Mouse (Mus musculus) CH12.LX (cell line): ENCODE results near the gene 3110009E18Rik.

Experiments
- BHLHE40 ChIP-seq: IDR thresholded peaks from 2 replicates; pipeline ENCODE4 v1.6.1; 2011; ENCODE audit warnings: mild to moderate bottlenecking, low read depth, low read length, improper control_type of control experiment
- CTCF ChIP-seq, 2 experiments: IDR thresholded peaks in 1 of 2; conservative IDR thresholded peaks in 1 of 2; 2 replicates each; pipeline ENCODE4 v1.5.1; 2011 to 2012; ENCODE audit warnings: low read depth in 2 of 2, low read length in 2 of 2, improper control_type of control experiment in 1 of 2, inconsistent platforms in 1 of 2, mild to moderate bottlenecking in 1 of 2, moderate library complexity in 1 of 2
- E2F4 ChIP-seq: IDR thresholded peaks from 2 replicates; pipeline ENCODE4 v1.6.1; 2011; ENCODE audit warnings: low read depth, low read length, improper control_type of control experiment; ENCODE audit not compliant: insufficient replicate concordance
- ELF1 ChIP-seq: IDR thresholded peaks from 2 replicates; pipeline ENCODE4 v1.6.1; 2014; ENCODE audit warnings: low read depth, mild to moderate bottlenecking, inconsistent platforms, low read length, improper control_type of control experiment
- EP300 ChIP-seq: IDR thresholded peaks from 2 replicates; pipeline ENCODE4 v1.6.1; 2011; ENCODE audit warnings: low read length, improper control_type of control experiment
- NELFE ChIP-seq: IDR thresholded peaks from 2 replicates; pipeline ENCODE4 v1.6.1; 2011; ENCODE audit warnings: low read depth, low read length, improper control_type of control experiment
- PAX5 ChIP-seq: IDR thresholded peaks from 2 replicates; pipeline ENCODE4 v1.6.1; 2012; ENCODE audit warnings: low read length, inconsistent platforms, mixed read lengths
- POLR2A ChIP-seq: IDR thresholded peaks from 2 replicates; pipeline ENCODE4 v1.6.1; 2011; ENCODE audit warnings: low read depth, mild to moderate bottlenecking, improper control_type of control experiment, low read length
- RAD21 ChIP-seq: IDR thresholded peaks from 2 replicates; pipeline ENCODE4 v1.6.1; 2011; ENCODE audit warnings: low read depth, mild to moderate bottlenecking, low read length, improper control_type of control experiment, moderate library complexity
- RCOR1 ChIP-seq: conservative IDR thresholded peaks from 2 replicates; pipeline ENCODE4 v1.6.1; 2012; ENCODE audit warnings: low read depth, mild to moderate bottlenecking, inconsistent platforms, low read length, improper control_type of control experiment
- SIN3A ChIP-seq: IDR thresholded peaks from 2 replicates; pipeline ENCODE4 v1.6.1; 2012; ENCODE audit warnings: low read length, improper control_type of control experiment, inconsistent platforms
- USF1 ChIP-seq: IDR thresholded peaks from 2 replicates; pipeline ENCODE4 v1.6.1; 2014; ENCODE audit warnings: low read depth, mild to moderate bottlenecking, inconsistent platforms, low read length, improper control_type of control experiment
- ZNF384 ChIP-seq: IDR thresholded peaks from 2 replicates; pipeline ENCODE4 v1.6.1; 2012; ENCODE audit warnings: low read depth, low read length, improper control_type of control experiment, inconsistent platforms

GRCm38 (mm10) chr1:120186655-120187054 is 65.7 kb downstream of the 3110009E18Rik start:
- no peak for TF ChIP-seq RAD21
- TF ChIP-seq USF1, result no peak
- no peak for TF ChIP-seq RCOR1
- no peak for TF ChIP-seq PAX5
- no peak for TF ChIP-seq POLR2A
- TF ChIP-seq E2F4, result no peak
- TF ChIP-seq NELFE, result no peak
- TF ChIP-seq EP300, result no peak
- TF ChIP-seq BHLHE40, result no peak
- peak; percentile 35; the same call in 1 of the 2 replicates for TF ChIP-seq ZNF384
- TF ChIP-seq CTCF (conservative IDR thresholded peaks at IDR 0.05 in 1 of 2, IDR thresholded peaks at IDR 0.05 in 1 of 2; ENCODE audit: low read depth in 2 of 2, low read length in 2 of 2), result no peak
- TF ChIP-seq SIN3A, result no peak
- TF ChIP-seq ELF1, result no peak
